Mouse (Mus musculus) heart, postnatal 0 days (tissue): ENCODE results near the gene Alox12b. TPM values are rescaled to one million over a fixed set of nuclear protein-coding genes. Genes with fewer than 3 reads are reported as not detected.
A peak's percentile ranks its signal among the peaks of the same experiment; 100 is the strongest.

Source experiments
- ATAC-seq: fragments of 200-750 bp; cut with Nextera tagmentation; 2 replicates; pipeline ENCODE4 v1.8.0; 2017; ENCODE audit warnings: low read depth, moderate number of reproducible peaks, moderate library complexity; ENCODE audit not compliant: insufficient read depth
- DNase-seq: peaks from one replicate; pipeline ENCODE4 v3.0.0-alpha.2; 2016; ENCODE audit warnings: low spot score
- H3K27ac ChIP-seq: fragments of 300-500 bp; sonication (generic); 2 replicates; pipeline ENCODE4 v1.5.1; 2014; ENCODE audit warnings: low read depth, mild to moderate bottlenecking
- H3K27me3 ChIP-seq: fragments of 300-500 bp; sonication (generic); 2 replicates; pipeline ENCODE4 v1.6.1; 2014; ENCODE audit warnings: low read length, mixed read lengths; ENCODE audit not compliant: control insufficient read depth, insufficient read depth
- H3K36me3 ChIP-seq: fragments of 300-500 bp; sonication (generic); replicated peaks from 2 replicates; pipeline ENCODE4 v1.6.1; 2014; ENCODE audit warnings: low read length, mixed read lengths; ENCODE audit not compliant: control insufficient read depth, insufficient read depth
- H3K4me1 ChIP-seq: fragments of 300-500 bp; sonication (generic); 2 replicates; pipeline ENCODE4 v1.6.1; 2014; ENCODE audit warnings: antibody characterized with exemption; ENCODE audit not compliant: control insufficient read depth, insufficient read depth
- H3K4me2 ChIP-seq: fragments of 300-500 bp; sonication (generic); 2 replicates; pipeline ENCODE4 v1.6.1; 2014; ENCODE audit warnings: low read depth, mild to moderate bottlenecking, low read length, moderate library complexity
- H3K4me3 ChIP-seq: fragments of 300-500 bp; sonication (generic); 2 replicates; pipeline ENCODE4 v1.5.1; 2014; ENCODE audit warnings: low read depth, low read length
- H3K9ac ChIP-seq: fragments of 300-500 bp; sonication (generic); replicated peaks from 2 replicates; pipeline ENCODE4 v1.6.1; 2014; ENCODE audit warnings: low read depth, low read length, mixed read lengths
- H3K9me3 ChIP-seq: fragments of 300-500 bp; sonication (generic); replicated peaks from 2 replicates; pipeline ENCODE4 v1.6.1; 2016; ENCODE audit warnings: low read length; ENCODE audit not compliant: control insufficient read depth
- CTCF ChIP-seq: IDR thresholded peaks from 2 replicates; pipeline ENCODE4 v1.5.1; 2016; ENCODE audit warnings: antibody characterized with exemption, control low read depth, low read depth
- EP300 ChIP-seq: IDR thresholded peaks from 2 replicates; pipeline ENCODE4 v1.6.1; 2016; ENCODE audit warnings: antibody characterized with exemption, low read depth
- whole genome bisulfite sequencing: fragments of 180-500 bp; shearing (Covaris S2); extraction: QIAGEN DNeasy Blood & Tissue Kit; methylation state at CpG from one replicate; pipeline ENCODE4 v1.1.7; 2014; 5-methylcytosine and 5-hydroxymethylcytosine counted together
- polyA plus RNA-seq: library from polyadenylated mRNA; unstranded; fragments of >200 nt; fragmentation: Nextera tagmentation; extraction: Ambion mirVana; gene quantifications from 2 replicates; pipeline ENCODE4 v1.2.1, GENCODE M21; 2015
- total RNA-seq: library from RNA; depleted of rRNA; stranded (reverse); fragments of >200 nt; gene quantifications from 2 replicates; pipeline ENCODE4 v1.2.3, GENCODE M21; 2014; ENCODE audit warnings: low replicate concordance

Gene Alox12b
- total and polyA plus RNA-seq, 2 experiments from 2014 or later = not detected

DNA sequence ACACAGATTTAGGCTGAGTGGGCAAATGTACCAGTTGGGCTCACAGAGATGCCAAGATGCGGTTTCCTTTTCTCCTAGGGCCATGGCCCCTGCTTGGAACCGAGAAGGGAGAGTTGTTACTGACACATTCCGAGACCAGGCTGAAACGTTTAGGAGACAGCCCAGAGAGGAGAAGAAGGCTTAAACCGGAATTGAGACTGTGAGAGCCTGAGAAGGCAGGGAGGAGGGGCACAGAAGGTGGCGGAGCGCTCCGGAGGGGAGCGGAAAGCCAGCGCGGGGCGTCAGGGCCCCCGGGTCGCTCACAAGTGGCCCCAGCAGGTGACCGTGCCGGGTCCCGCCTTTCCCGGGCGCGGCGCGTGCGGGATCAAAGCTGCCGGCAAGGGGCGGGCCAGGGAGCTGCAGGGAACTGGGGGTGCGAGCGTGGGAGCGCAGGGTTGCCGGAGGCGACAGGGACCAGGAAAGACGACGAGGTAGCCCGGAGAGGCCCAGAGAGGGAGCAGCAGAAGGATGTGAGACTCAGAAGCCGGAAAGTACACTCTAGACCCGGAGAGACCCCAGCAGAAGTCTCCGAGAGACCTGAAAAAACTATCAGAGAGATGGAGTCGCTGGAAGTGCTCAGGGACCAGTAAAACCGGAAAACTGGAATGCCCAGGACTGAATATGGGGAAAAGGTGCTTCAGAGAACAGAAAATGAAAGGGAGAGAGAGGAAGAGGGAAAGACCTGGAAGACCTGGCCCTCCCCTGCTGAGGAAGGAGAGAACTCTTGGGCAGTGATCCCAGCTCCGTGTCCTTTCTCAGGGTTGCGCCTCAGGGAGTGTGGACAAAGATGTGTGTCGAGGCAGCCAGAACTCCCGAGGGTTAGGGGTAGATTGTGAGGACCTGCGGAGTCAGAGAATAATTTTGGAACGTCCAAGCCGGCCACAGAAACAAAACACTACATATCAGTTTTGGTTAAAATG is 38.8 kb upstream of the Alox12b start:
- Histone ChIP-seq H3K4me1 (peaks cover 26% of the 10 kb centered on the region), H3K9ac (peak overlapping the region; percentile 62), H3K27me3 (no peaks in the 10 kb centered on the region), H3K36me3 (no peaks in the 10 kb centered on the region), H3K4me2 (peak overlapping the region; percentile 72), H3K9me3 (no peaks in the 10 kb centered on the region), H3K27ac (peak overlapping the region; percentile 82), H3K4me3 (peak overlapping the region; percentile 63)
- WGBS = under 1% methylated on average over 45 of the region's 45 CpGs
- peak; percentile 64 for DNase-seq
- TF ChIP-seq CTCF (no peak), EP300 (no peak)
- ATAC-seq = peak; percentile 11; the same call in 1 of the 2 replicates

DNA sequence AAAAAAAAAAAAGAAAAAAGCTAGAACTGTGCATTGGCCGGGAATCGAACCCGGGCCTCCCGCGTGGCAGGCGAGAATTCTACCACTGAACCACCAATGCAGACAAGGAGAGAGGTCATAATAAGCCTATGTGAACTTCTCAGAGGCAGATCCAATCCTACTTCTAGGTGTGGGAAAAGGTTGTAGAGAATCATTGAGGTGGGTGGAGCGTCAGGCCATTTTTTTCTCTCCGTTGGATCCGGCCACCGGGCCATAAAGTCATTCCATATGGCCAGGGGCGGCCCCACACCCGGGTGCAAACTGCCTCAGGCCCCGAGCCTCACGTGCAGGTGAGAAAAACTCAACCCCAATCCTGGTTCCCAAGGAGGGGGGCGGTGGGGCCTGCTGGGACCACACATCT is 38.0 kb upstream of the Alox12b start:
- ATAC-seq (no peak), DNase-seq (peak; percentile 68)
- Histone ChIP-seq H3K4me3 (peak overlapping the region; percentile 63), H3K9me3 (no peaks in the 10 kb centered on the region), H3K4me1 (peaks cover 26% of the 10 kb centered on the region), H3K27ac (peak overlapping the region; percentile 82; the same call in 1 of the 2 replicates), H3K36me3 (no peaks in the 10 kb centered on the region), H3K4me2 (peak overlapping the region; percentile 72), H3K9ac (peak overlapping the region; percentile 62), H3K27me3 (no peaks in the 10 kb centered on the region)
- TF ChIP-seq EP300 = no peak
- TF ChIP-seq CTCF = no peak
- 3% methylated on average over 15 of the region's 15 CpGs for WGBS

DNA sequence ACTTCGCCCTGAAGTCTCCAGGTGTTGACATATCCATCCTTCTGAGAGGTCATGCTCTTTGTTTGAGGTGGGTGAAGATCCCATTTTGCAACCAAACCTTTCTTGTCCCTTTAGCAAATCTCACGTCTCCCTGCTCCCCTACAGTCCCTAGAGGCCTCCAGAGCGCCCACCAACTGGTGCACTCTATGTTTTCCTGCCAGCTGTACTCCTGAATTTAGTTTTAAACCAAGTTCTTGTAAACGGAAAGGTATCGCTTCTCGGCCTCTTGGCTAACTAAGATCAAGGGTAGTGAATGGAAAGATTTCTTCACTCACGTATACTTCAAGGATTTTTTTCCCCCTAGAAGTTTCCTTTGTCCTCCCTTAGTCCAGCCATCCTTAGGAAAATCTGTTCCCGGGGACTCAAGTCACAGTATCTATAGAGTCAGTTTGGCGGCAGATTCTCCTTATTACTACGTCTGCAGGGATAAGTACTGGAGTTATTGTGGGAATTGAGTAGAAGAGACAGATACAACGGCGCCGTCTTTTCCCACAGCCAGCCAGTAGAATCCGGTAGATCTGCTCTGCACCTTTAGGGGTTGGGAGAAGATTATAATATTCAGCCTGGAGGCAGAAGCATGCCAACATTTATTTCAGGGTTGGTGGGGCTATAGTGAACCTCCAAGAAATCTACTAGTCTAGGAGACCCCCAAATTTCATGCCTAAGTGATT is 37.2 kb upstream of the Alox12b start:
- no peaks in the 10 kb centered on the region for H3K27me3 ChIP-seq
- no peak for ATAC-seq
- no peak for DNase-seq
- no peak overlapping the region for H3K9ac ChIP-seq
- TF ChIP-seq EP300 (no peak), CTCF (no peak)
- H3K4me1 ChIP-seq = peaks cover 26% of the 10 kb centered on the region
- H3K27ac ChIP-seq = no peak overlapping the region
- peak overlapping the region; percentile 90 for H3K4me2 ChIP-seq
- no peak overlapping the region for H3K4me3 ChIP-seq
- H3K9me3 ChIP-seq = no peaks in the 10 kb centered on the region
- WGBS = 64% methylated on average over 14 of the region's 14 CpGs
- H3K36me3 ChIP-seq = no peaks in the 10 kb centered on the region

DNA sequence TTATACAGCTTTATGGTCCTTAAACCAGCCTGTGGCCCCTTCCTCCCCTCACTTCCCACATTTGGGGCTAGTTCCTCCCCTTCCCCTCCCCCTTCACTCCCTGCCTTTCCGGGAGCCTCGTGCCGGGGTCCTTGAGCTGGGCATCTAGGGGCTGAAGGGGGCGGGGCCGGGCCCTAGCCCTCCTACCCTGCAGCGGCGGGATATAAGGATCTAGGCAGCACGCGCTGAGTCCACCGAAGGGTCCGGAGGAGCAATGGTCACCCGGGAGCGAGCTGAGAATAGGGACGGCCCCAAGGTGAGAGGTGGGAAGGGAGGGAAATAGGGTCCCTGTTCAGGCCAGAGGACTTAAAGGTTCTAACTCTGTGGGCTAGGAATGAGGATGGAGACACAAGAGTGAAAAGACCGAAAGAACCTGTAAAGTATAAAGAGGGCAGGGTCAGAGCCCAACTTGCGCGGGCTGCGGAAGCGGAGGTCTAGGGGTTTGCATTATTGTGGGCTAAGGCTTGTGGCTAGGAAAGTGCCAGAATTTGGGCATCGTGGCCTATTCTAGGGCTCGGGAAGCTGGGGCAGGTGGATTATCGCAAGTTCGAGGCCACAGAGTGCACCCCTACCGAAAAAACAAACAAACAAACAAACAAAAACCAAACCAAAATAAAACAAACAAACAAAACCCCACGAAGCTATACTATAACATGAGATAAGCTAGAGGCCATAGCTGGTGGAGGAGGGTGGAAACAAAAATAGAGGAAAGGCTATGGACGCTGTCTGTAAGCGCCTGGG is 36.4 kb upstream of the Alox12b start, which contains the start of gene Hes7:
Hes7 (plus strand) TSS at position 184 of the 780 bp plus-strand sequence.
- H3K27ac ChIP-seq = 0 out of 2 replicates have a peak within 1 kb of the TSS, but pooled peaks have one; percentile 9
- H3K4me2 ChIP-seq = peak within 1 kb of the TSS; percentile 90
- H3K4me3 ChIP-seq = peak within 1 kb of the TSS; percentile 68
- no peak for TF ChIP-seq EP300
- no peak for TF ChIP-seq CTCF
- DNase-seq (no peak), ATAC-seq (no peak)
- no peaks in the 10 kb centered on the region for H3K9me3 ChIP-seq
- H3K36me3 ChIP-seq = no peaks in the 10 kb centered on the region
- H3K9ac ChIP-seq = peak within 1 kb of the TSS; percentile 60
- no peaks in the 10 kb centered on the region for H3K27me3 ChIP-seq
- WGBS = 8% methylated on average over 27 of the region's 27 CpGs
- H3K4me1 ChIP-seq = peaks cover 26% of the 10 kb centered on the region
